Mouse (Mus musculus): Measurements from ENCODE around the gene Olfml2b. TPM values are rescaled to one million over a fixed set of nuclear protein-coding genes. Genes with fewer than 3 reads are reported as not detected.

The Olfml2b gene
- total RNA-seq (2014; fragmentation: Nextera tagmentation) (not detected in 2 replicates), total RNA-seq (2017) (0.05 TPM in 1 of 2 replicates, not detected in the other), polyA plus RNA-seq (2012) (not detected in 2 replicates)

- ATAC-seq (ENCODE audit: extremely low read depth, insufficient number of reproducible peaks, low FRiP score, poor library complexity, severe bottlenecking): no peak
Measured at GRCm38 (mm10) chr1:170644255-170645205, at the start of gene Olfml2b. TSS of gene Olfml2b (plus strand) at chr1:170644532.

DNA sequence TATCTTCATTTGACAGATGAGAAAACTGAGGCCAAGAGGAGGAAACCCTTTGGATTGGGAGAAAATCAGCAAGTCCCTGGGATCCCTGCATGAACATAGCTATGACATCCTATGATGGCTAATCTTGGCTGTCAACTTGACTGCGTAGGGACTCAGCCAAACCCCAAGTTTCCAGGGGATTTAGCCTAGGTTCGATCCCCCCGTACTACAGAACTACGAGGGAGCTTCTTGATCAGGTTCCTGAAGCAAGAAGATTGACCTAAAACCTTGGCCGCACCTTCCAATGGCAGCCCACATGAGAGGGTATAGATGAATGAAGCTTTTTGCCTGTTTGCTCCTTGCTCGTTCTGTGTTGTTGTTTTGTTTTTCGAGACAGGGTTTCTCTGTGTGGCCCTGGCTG is 49.8 kb upstream of the Olfml2b start:
- no peaks in the 10 kb centered on the region for H3K36me3 ChIP-seq (replicated peaks)
- ATAC-seq (ENCODE audit: extremely low read depth, insufficient number of reproducible peaks, low FRiP score, poor library complexity, severe bottlenecking): no peak
- TF ChIP-seq TAL1 (conservative IDR thresholded peaks at IDR 0.05; ENCODE audit: low read depth, low read length) (no peak), CTCF (IDR thresholded peaks at IDR 0.05; ENCODE audit: low read depth, low read length) (no peak), GATA1 (IDR thresholded peaks at IDR 0.05; ENCODE audit: borderline replicate concordance, low read length) (no peak), GATA2 (IDR thresholded peaks at IDR 0.05; ENCODE audit: borderline replicate concordance, low read depth, low read length) (no peak), POLR2AphosphoS5 (IDR thresholded peaks at IDR 0.05; ENCODE audit: insufficient replicate concordance, low read depth, low read length) (no peak)

More at GRCm38 (mm10) chr1:170644255-170645205, at the start of gene Olfml2b:
- Histone ChIP-seq H3K4me3 (ENCODE audit: low read depth, low read length) (no peak within 1 kb of the TSS), H3K36me3 (replicated peaks) (no peaks in the 10 kb centered on the region), H3K9me3 (replicated peaks) (no peaks in the 10 kb centered on the region), H3K27me3 (ENCODE audit: insufficient read depth, low read length) (peaks cover 40% of the 10 kb centered on the region), H3K4me1 (ENCODE audit: insufficient read depth, low read depth, low read length) (no peaks in the 10 kb centered on the region)
- DNase-seq (ENCODE audit: low spot score): no peak
- TF ChIP-seq CTCF (IDR thresholded peaks at IDR 0.05; ENCODE audit: low read depth, low read length) (no peak), POLR2AphosphoS5 (IDR thresholded peaks at IDR 0.05; ENCODE audit: insufficient replicate concordance, low read depth, low read length) (no peak), GATA1 (IDR thresholded peaks at IDR 0.05; ENCODE audit: borderline replicate concordance, low read length) (no peak), GATA2 (IDR thresholded peaks at IDR 0.05; ENCODE audit: borderline replicate concordance, low read depth, low read length) (no peak), TAL1 (conservative IDR thresholded peaks at IDR 0.05; ENCODE audit: low read depth, low read length) (no peak)

DNA sequence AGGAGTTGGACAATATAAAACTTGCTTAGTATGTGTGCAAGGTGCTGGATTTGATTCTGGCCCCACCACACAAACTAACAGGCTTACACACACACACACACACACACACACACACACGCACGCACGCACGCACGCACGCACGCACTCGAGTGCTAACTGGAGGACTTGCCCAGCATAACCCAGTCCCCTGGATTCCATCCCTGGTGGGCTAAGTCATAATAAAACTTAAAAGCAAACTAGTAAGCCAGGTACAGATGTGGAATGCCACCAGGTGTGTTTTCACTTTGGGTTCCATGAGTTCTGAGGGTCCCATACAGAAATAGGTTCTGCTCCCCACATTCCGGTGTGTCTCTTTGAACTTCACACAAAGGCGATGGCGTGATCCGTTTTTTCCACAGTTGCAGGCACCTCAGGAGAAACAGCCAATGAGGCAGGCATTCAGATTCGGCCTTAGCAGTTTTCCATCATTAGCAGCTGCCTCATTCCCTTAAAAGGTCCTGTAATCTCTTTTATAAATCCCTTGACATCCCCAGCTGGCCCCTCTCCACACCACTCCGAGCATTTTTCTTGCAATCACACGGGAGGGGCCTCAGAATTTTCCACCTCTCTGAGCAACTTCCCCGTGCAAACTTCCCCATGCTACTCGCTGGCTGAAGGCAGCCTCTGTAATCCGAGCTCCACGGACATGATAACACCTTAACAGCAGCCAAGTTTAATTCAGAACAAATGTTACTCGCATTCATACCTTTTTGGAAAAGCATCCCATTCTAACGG is 38.9 kb upstream of the Olfml2b start:
- DNase-seq (ENCODE audit: low spot score): no peak
- Histone ChIP-seq H3K4me3 (ENCODE audit: low read depth, low read length) (no peak overlapping the region), H3K9me3 (replicated peaks) (no peaks in the 10 kb centered on the region), H3K36me3 (replicated peaks) (no peaks in the 10 kb centered on the region), H3K4me1 (ENCODE audit: insufficient read depth, low read depth, low read length) (peaks cover 20% of the 10 kb centered on the region), H3K27me3 (ENCODE audit: insufficient read depth, low read length) (0 out of 2 replicates have a peak, but pooled peaks cover 4% of the 10 kb centered on the region)
- TF ChIP-seq GATA1 (IDR thresholded peaks at IDR 0.05; ENCODE audit: borderline replicate concordance, low read length): no peak
- TF ChIP-seq CTCF (IDR thresholded peaks at IDR 0.05; ENCODE audit: low read depth, low read length): no peak
- no peak for TF ChIP-seq POLR2AphosphoS5 (IDR thresholded peaks at IDR 0.05; ENCODE audit: insufficient replicate concordance, low read depth, low read length)
- TF ChIP-seq TAL1 (conservative IDR thresholded peaks at IDR 0.05; ENCODE audit: low read depth, low read length): no peak
- TF ChIP-seq GATA2 (IDR thresholded peaks at IDR 0.05; ENCODE audit: borderline replicate concordance, low read depth, low read length): no peak
- no peak for ATAC-seq (ENCODE audit: extremely low read depth, insufficient number of reproducible peaks, low FRiP score, poor library complexity, severe bottlenecking)

More for the DNA sequence above, 49.8 kb upstream of the Olfml2b start:
- H3K9me3 ChIP-seq (replicated peaks): peaks cover 5% of the 10 kb centered on the region
- H3K27me3 ChIP-seq (ENCODE audit: insufficient read depth, low read length): peaks cover 15% of the 10 kb centered on the region
- H3K4me1 ChIP-seq (ENCODE audit: insufficient read depth, low read depth, low read length): peaks cover 8% of the 10 kb centered on the region
- no peak for DNase-seq (ENCODE audit: low spot score)
- no peak overlapping the region for H3K4me3 ChIP-seq (ENCODE audit: low read depth, low read length)

- ATAC-seq (ENCODE audit: extremely low read depth, insufficient number of reproducible peaks, low FRiP score, poor library complexity, severe bottlenecking): no peak
- Histone ChIP-seq H3K27me3 (ENCODE audit: insufficient read depth, low read length) (0 out of 2 replicates have a peak, but pooled peaks cover 4% of the 10 kb centered on the region), H3K9me3 (replicated peaks) (no peaks in the 10 kb centered on the region), H3K4me3 (ENCODE audit: low read depth, low read length) (no peak overlapping the region), H3K4me1 (ENCODE audit: insufficient read depth, low read depth, low read length) (peaks cover 37% of the 10 kb centered on the region), H3K36me3 (replicated peaks) (no peaks in the 10 kb centered on the region)
- DNase-seq (ENCODE audit: low spot score): no peak
- TF ChIP-seq TAL1 (conservative IDR thresholded peaks at IDR 0.05; ENCODE audit: low read depth, low read length) (no peak), CTCF (IDR thresholded peaks at IDR 0.05; ENCODE audit: low read depth, low read length) (no peak), GATA2 (IDR thresholded peaks at IDR 0.05; ENCODE audit: borderline replicate concordance, low read depth, low read length) (no peak), POLR2AphosphoS5 (IDR thresholded peaks at IDR 0.05; ENCODE audit: insufficient replicate concordance, low read depth, low read length) (no peak), GATA1 (IDR thresholded peaks at IDR 0.05; ENCODE audit: borderline replicate concordance, low read length) (no peak)
Measured at GRCm38 (mm10) chr1:170607231-170607917, 37.0 kb upstream of the Olfml2b start.

DNA sequence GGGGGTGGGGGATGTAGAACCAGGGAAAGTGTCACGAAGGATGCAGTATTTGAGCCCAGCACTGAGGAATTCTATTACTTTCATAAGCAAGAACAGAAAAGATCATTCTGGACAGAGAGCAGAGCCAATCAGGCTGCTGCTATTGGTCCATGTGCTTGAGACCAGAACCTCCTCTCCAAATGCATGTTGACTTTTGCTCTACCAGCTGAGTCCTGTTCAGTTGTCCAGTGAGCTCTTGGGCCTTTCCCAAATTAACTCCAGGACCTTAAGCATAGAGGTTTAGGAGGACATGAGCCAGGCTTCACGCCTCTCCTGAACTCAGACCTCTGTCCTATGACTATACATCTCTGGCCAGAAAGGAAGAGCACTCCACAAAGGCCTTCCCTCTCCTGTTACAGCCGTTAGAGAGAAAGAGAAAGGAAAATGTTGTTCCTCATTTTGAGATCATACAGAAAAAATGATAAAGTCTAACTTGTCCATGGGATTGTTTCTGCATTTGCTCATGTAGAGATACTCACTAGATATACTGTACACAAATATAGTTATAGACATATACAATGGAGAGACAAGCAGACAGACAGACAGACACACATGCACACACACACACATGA is 35.8 kb upstream of the Olfml2b start:
- TF ChIP-seq TAL1 (conservative IDR thresholded peaks at IDR 0.05; ENCODE audit: low read depth, low read length): no peak
- TF ChIP-seq CTCF (IDR thresholded peaks at IDR 0.05; ENCODE audit: low read depth, low read length): no peak
- TF ChIP-seq GATA2 (IDR thresholded peaks at IDR 0.05; ENCODE audit: borderline replicate concordance, low read depth, low read length): no peak
- no peak for TF ChIP-seq GATA1 (IDR thresholded peaks at IDR 0.05; ENCODE audit: borderline replicate concordance, low read length)
- no peak for TF ChIP-seq POLR2AphosphoS5 (IDR thresholded peaks at IDR 0.05; ENCODE audit: insufficient replicate concordance, low read depth, low read length)

More for the DNA sequence above, 35.8 kb upstream of the Olfml2b start:
- ATAC-seq (ENCODE audit: extremely low read depth, insufficient number of reproducible peaks, low FRiP score, poor library complexity, severe bottlenecking): no peak
- peaks cover 40% of the 10 kb centered on the region for H3K4me1 ChIP-seq (ENCODE audit: insufficient read depth, low read depth, low read length)
- H3K27me3 ChIP-seq (ENCODE audit: insufficient read depth, low read length): 0 out of 2 replicates have a peak, but pooled peaks cover under 1% of the 10 kb centered on the region
- no peak overlapping the region for H3K4me3 ChIP-seq (ENCODE audit: low read depth, low read length)
- no peaks in the 10 kb centered on the region for H3K36me3 ChIP-seq (replicated peaks)
- H3K9me3 ChIP-seq (replicated peaks): no peaks in the 10 kb centered on the region
- no peak for DNase-seq (ENCODE audit: low spot score)
